Mouse (Mus musculus) heart, postnatal 25 days (tissue): Measurements from ENCODE around the gene Erbb3. TPM values are rescaled to one million over a fixed set of nuclear protein-coding genes. Genes with fewer than 3 reads are reported as not detected.

Experiments
- DNase-seq: peaks from one replicate; pipeline ENCODE4 v3.0.0; 2022; ENCODE audit warnings: low spot score
- intact Hi-C: fragments of 180-260 bp; cut with DNase I; formaldehyde crosslinking; loops from one replicate; pipeline ENCODE4 v1.15.1; 2025
- microRNA-seq: library from miRNA; unstranded; fragments of <30 nt; microRNA quantifications from one replicate; pipeline ENCODE4 v1.2.0, GENCODE M21; 2022
- total RNA-seq, 2 experiments: library from RNA; stranded (reverse); gene quantifications; 2 replicates each; pipeline ENCODE4 v1.2.3; 2021

Erbb3 gene
- total RNA-seq, 2 experiments from 2014 or later = 8.3 to 8.6 TPM

GRCm38 (mm10) chr10:128543100-128543499, 46.4 kb downstream of the Erbb3 start:
- no peak for DNase-seq
- intact Hi-C loops = loop anchor here (5.0 kb wide), 1 partner anchor 36 kb away; no protein-coding TSS in a partner anchor

- DNase-seq = no peak
- intact Hi-C loops = no loop called here
These were observed 51.0 kb downstream of the Erbb3 start for GRCm38 (mm10) chr10:128538340-128538870.

GRCm38 (mm10) chr10:128536266-128536940, 53.0 kb downstream of the Erbb3 start:
- intact Hi-C loops = loop anchor here (2.0 kb wide), 1 partner anchor 78 kb away; the partner anchor contains the start of gene Smarcc2
- DNase-seq = peak; percentile 83

- DNase-seq = no peak
These were observed 53.7 kb downstream of the Erbb3 start for GRCm38 (mm10) chr10:128535624-128536265.

GRCm38 (mm10) chr10:128535206-128535605, 54.2 kb downstream of the Erbb3 start:
- intact Hi-C loops = loop anchor here (2.0 kb wide), 1 partner anchor 16 kb away; no protein-coding TSS in a partner anchor
- no peak for DNase-seq

More at GRCm38 (mm10) chr10:128535624-128536265, 53.7 kb downstream of the Erbb3 start:
- intact Hi-C loops = loop anchor here (2.0 kb wide), 2 partner anchors 17 to 77 kb away; partner anchors contain the start of gene Smarcc2

GRCm38 (mm10) chr10:128526366-128527356, 62.8 kb downstream of the Erbb3 start:
- intact Hi-C loops = loop anchor here (5.0 kb wide), 2 partner anchors 34 to 64 kb away; partner anchors contain the start of gene Myl6
- DNase-seq = no peak

- peak; percentile 95 for DNase-seq
- intact Hi-C loops = loop anchor here (5.0 kb wide), 2 partner anchors 33 to 63 kb away; partner anchors contain the start of gene Myl6
These were observed 63.7 kb downstream of the Erbb3 start, which contains the start of gene Esyt1 for GRCm38 (mm10) chr10:128525671-128526308. Gene Esyt1, minus strand, starts transcription at chr10:128525871.

GRCm38 (mm10) chr10:128524732-128525662, 64.5 kb downstream of the Erbb3 start:
- intact Hi-C loops = loop anchor here (5.0 kb wide), 2 partner anchors 33 to 63 kb away; partner anchors contain the start of gene Myl6
- DNase-seq = no peak

GRCm38 (mm10) chr10:128524111-128524731, 65.2 kb downstream of the Erbb3 start:
- intact Hi-C loops = no loop called here
- DNase-seq = no peak

GRCm38 (mm10) chr10:128522351-128522750, 67.1 kb downstream of the Erbb3 start:
- intact Hi-C loops = no loop called here
- DNase-seq = no peak

GRCm38 (mm10) chr10:128520591-128520990, 68.9 kb downstream of the Erbb3 start:
- intact Hi-C loops = no loop called here
- DNase-seq = no peak

GRCm38 (mm10) chr10:128518833-128519232, 70.6 kb downstream of the Erbb3 start:
- no peak for DNase-seq
- intact Hi-C loops = loop anchor here (2.0 kb wide), 1 partner anchor 16 kb away; no protein-coding TSS in a partner anchor

Small RNA genes lying within 50 kb of the gene (microRNA-seq; reads per million reads assigned to microRNA genes)
- not detected for gene Gm47275
- gene Mir6917 = not detected

Other genes with a start within 250 kb of the Erbb3 start
- 100 to 1,000 TPM; 272 to 314 TPM for gene Coq10a, start 220.7 kb downstream of the Erbb3 start, total RNA-seq
- 10 to 100 TPM; 43.7 to 51.0 TPM for gene Ankrd52, start 212.5 kb downstream of the Erbb3 start, total RNA-seq
- gene Slc39a5, start 188.4 kb downstream of the Erbb3 start, total RNA-seq = not detected
- gene Nabp2, start 178.2 kb downstream of the Erbb3 start, total RNA-seq = 10 to 100 TPM; 44.4 to 46.8 TPM
- gene Rnf41, start 178.0 kb downstream of the Erbb3 start, total RNA-seq = 10 to 100 TPM; 16.0 to 16.5 TPM
- gene Smarcc2, start 130.4 kb downstream of the Erbb3 start, total RNA-seq = 10 to 100 TPM; 75.8 to 78.4 TPM
- gene Myl6, start 95.5 kb downstream of the Erbb3 start, total RNA-seq = 100 to 1,000 TPM; 294 to 314 TPM
- gene Myl6b, start 91.0 kb downstream of the Erbb3 start, total RNA-seq = 1 to 10 TPM; 2.5 to 2.9 TPM
- 10 to 100 TPM; 16.8 to 19.0 TPM for gene Esyt1, start 63.8 kb downstream of the Erbb3 start, total RNA-seq
- gene Zc3h10, start 41.9 kb downstream of the Erbb3 start, total RNA-seq = 1 to 10 TPM; 7.6 to 9.1 TPM
- gene Rpl41, start 40.3 kb downstream of the Erbb3 start, total RNA-seq = 1,000 to 10,000 TPM; 1,495 to 1,582 TPM
- 10 to 100 TPM; 45.8 to 48.6 TPM for gene Pa2g4, start 23.7 kb downstream of the Erbb3 start, total RNA-seq
- 100 to 1,000 TPM; 253 to 266 TPM for gene Rps26, start 37.1 kb upstream of the Erbb3 start, total RNA-seq
- 1 to 10 TPM in 1 of 2 experiments, under 1 TPM in 1; 0.52 to 1.2 TPM for gene Ikzf4, start 56.3 kb upstream of the Erbb3 start, total RNA-seq
- 10 to 100 TPM; 22.1 to 23.1 TPM for gene Suox, start 84.4 kb upstream of the Erbb3 start, total RNA-seq
- gene Rab5b, start 106.6 kb upstream of the Erbb3 start, total RNA-seq = 10 to 100 TPM; 68.9 to 72.5 TPM
- under 1 TPM; 0.49 to 0.89 TPM for gene Pmel, start 114.5 kb upstream of the Erbb3 start, total RNA-seq
- 10 to 100 TPM; 12.7 to 15.7 TPM for gene Cdk2, start 115.4 kb upstream of the Erbb3 start, total RNA-seq
- 10 to 100 TPM; 11.7 to 11.9 TPM for gene Dgka, start 155.2 kb upstream of the Erbb3 start, total RNA-seq
- gene Pym1, start 158.2 kb upstream of the Erbb3 start, total RNA-seq = 1 to 10 TPM; 6.8 to 8.6 TPM
- 1 to 10 TPM; 3.1 to 3.2 TPM for gene Mmp19, start 201.3 kb upstream of the Erbb3 start, total RNA-seq
- gene Dnajc14, start 214.4 kb upstream of the Erbb3 start, total RNA-seq = 10 to 100 TPM; 31.8 to 38.2 TPM
- gene Tmem198b, start 214.7 kb upstream of the Erbb3 start, total RNA-seq = 1 to 10 TPM; 5.8 to 6.4 TPM
- gene Sarnp, start 227.7 kb upstream of the Erbb3 start, total RNA-seq = 10 to 100 TPM; 38.7 to 44.0 TPM
- gene Ormdl2, start 232.0 kb upstream of the Erbb3 start, total RNA-seq = 1 to 10 TPM; 7.6 to 9.2 TPM